Mouse (Mus musculus): ENCODE data around the gene Bpgm.

DNA sequence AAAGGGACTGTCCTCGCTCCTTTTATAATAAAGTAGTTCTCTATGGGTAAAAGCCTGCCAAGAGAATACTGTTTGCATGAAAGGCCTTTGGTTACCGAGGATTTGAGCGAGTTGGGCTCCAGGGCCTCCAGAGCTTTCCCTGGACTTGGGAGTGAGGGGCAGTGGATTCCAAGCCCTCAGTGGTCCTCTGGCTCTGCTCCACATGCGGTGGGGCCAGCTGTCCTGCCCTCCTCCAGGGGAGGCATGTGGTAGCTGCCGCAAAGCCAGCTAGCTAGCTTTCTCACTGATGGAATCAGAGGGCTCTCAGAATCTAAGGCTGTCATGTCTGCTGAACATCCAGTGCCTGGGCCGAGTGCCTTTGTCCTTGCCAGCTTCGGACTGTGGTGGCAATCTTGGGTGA, 26.3 kb downstream of the Bpgm start:
- TF ChIP-seq CTCF (IDR thresholded peaks at IDR 0.05; ENCODE audit: low read depth): no peak
- no peak for TF ChIP-seq EP300 (optimal IDR thresholded peaks at IDR 0.05)

Measured in stomach, postnatal 0 days (tissue).